Mouse (Mus musculus): ENCODE data around the gene Tenm4.

- TF ChIP-seq CTCF (IDR thresholded peaks at IDR 0.05): no peak
- TF ChIP-seq EP300 (IDR thresholded peaks at IDR 0.05): no peak
Observed at GRCm38 (mm10) chr7:96185411-96185810, 14.4 kb downstream of the Tenm4 start.

Data from lung, postnatal 0 days (tissue).